Mouse (Mus musculus) frontal cortex, adult (tissue): ENCODE results near the gene Rpa1.
"Not testable (repeated sequence)": the region's sequence is repeated elsewhere in the genome, so short reads cannot be mapped to it uniquely, and the experiment has no call there.

ENCODE experiments used
- ATAC-seq: cut with Nextera tagmentation; 2 replicates; pipeline ENCODE4 v1.9.2; 2017; ENCODE audit warnings: mild to moderate bottlenecking, moderate library complexity, mixed read lengths; ENCODE audit not compliant: low TSS enrichment

Gene Rpa1

DNA sequence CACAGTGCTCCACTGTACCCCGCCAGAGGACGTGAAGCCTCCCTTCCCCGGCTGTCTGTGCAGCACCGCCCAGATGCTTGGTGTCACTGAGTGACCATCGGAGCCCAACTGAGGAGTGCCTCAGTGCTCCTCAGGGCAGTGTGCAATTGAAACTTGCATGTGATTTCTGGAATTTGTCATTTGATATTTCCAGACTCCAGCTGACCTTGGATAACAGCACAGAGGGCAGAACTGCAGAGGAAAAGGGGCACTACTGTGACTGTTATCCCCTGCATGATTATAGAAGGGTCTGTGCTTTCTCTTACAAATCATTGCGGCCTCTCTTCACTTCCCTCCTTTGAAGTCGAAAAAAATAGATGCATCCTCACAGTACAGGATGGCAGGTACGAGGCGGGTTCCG lies 60.2 kb downstream of the Rpa1 start:
- no peak for ATAC-seq

DNA sequence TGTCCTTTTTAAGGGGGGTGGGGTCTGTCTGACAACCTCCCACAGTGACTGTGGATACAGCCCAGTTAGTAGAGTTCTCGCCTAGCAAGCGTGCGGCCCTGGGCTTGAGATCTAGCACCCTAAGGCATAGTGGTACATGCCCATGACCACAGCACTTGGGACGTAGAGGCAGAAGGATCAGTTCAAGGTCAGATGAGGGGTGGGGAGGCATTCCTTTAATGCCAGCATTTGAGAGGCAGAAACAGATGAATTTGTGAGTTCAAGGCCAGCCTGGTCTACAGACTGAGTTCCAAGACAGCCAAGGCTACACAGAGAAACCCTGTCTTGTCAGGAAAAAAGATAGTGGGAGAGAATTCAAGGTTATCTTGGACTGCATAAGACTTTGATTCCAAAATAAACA lies 61.3 kb downstream of the Rpa1 start:
- ATAC-seq = no peak

DNA sequence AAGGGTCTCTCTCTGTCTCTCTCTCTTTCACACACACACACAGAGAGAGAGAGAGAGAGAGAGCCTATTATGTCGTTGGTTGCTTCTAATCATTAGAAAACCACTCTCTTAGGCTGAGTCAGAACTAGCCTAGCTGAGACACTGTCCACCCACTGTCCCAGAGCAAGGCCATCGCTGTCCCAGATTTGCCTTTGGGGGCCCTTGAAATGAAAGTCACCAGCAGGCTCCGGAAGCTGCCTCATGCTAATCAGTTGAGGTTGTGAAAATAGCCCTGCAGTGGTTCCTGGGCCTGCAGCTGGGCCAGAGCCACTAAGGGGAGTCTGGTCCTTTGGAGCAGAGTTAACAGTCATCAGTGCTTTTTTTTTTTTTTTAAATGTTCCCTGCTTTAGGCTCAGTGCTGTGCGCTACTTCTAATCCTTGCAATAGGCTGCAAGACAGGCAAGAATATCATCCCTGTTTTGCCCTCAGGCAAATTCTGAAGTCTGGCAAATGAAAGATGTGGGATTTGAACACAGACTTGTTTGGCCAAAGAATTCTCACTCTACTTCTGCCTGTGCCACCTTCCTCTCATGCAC lies 62.1 kb downstream of the Rpa1 start:
- no peak for ATAC-seq

DNA sequence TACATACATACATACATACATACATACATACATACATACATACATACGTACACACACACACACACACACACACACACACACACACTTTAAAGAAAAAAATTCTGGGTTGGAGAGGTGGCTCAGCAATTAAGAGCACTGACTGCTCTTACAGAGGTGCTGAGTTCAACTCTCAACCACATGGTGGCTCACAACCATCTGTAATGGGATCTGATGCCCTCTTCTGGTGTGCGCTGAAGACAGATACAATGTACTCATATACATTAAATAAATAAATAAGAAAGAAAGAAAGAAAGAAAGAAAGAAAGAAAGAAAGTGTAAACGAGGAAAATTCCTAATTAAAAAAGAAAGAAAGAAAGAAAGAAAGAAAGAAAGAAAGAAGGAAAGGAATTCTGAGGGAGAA lies 64.3 kb downstream of the Rpa1 start:
- ATAC-seq = not testable (repeated sequence)

DNA sequence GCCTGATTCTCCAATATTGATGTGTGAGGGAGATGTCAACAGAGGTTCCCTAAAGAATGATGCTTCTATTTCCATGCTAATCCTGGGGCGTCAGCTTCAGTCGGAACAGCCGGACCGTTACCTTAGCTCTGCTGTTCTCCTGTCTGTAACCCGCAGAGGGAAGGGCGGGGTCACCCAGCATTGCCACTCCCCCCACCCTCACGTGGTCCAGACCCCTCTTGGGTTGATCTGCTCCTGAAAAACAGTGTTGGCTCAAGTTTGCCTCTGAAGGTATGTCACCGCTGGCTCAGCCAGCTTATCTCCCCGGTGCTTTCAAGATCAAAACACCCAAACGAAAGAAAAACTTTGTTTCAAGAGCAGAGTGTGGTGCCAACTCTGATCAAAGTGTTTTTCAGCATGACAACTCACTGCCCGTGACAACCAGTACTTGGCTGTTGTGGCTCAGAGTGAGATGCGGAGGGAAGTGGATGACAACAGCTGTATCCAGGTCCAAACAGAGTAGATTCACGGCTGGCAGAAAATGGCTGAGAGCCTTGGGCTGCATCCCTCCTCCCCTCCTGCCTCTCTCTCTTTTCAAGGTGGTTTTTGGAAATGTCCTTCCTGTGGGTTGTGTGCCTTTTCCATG lies 65.5 kb downstream of the Rpa1 start:
- no peak for ATAC-seq

DNA sequence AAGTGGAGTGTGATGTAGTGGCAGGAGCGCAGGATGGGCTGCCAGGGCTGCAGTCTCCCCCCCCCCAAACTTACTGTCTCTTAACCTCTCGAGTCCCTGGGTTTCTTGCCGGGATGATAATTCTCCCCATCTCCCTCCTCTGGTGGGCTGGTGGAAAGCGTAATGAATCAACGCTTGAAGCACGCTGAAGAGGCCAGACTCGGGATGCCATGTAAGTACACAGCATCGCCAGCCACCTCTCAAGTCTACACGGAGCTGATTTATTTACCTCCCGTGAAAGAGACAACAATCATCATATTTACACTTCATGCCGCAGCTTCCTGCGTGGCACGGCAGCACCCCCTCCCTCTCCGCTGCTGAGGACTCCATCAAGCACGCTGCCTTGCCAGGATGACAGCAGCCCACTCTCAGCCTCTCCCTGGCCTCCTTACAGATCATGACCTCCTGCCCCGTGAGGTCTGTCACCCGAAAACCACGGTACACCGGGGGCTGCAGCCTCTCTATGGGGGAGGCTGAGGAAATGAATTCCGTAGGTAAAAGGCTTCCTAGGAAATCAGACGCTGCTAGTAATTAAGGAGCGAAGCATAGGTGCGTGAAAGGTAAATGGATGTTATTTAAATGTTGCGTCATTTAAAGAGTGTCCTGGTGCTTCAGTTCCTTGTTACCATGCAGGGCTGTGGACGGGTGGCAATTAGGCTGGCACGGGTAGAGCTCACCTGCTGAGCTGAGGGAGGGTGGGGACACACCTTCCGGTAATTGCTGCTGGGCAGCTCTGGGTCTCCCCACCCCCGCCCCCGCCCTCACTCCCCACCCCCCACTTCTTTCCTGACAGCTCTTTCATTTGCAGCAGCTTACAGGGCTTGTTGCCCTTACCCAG lies 66.5 kb downstream of the Rpa1 start:
- no peak for ATAC-seq

DNA sequence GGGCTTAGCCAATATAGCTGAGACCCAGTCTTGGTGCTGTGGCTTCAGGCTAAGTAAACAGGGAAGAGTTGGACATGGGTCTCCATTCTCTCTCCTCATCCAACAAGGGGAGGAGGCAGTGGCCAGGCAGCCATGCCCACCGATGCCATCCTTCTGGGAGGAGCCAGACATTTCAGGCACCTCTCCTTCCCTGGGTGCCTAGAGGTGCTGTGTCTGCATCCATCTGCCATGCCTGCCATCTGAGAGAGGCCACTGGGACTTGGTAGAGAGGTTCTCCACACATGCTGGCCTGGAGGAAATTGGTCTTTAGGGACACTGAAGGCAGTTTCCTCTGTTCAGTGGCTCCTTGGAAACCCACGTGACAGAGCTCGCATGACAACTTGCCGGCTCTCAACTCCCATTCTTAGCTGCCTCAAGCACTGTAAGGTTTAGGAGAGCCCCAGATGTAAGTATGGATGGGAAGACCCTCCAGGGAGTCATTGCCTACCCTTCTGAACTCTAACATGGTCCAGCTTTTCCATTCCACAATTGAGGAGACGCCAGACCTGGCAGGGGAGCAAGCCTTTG lies 67.6 kb downstream of the Rpa1 start:
- peak; percentile 17; the same call in 1 of the 2 replicates for ATAC-seq

DNA sequence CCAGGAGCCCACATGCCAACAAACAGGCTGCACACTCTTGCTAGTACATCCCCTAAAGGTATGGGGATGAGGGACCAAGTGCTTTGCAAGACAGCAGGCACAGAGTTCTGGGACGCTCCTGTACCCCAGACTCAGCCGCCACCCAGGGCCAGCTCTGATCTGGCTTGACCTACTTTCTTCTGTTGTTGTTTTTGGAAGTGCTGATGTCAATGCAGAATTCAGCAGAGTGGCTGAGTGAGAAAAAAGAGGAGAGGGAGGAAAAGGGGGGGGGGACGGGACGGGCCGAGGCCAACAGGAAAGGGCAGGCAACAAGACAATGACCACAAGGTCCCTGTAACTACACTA lies 68.1 kb downstream of the Rpa1 start:
- ATAC-seq = peak; percentile 18; the same call in 1 of the 2 replicates

DNA sequence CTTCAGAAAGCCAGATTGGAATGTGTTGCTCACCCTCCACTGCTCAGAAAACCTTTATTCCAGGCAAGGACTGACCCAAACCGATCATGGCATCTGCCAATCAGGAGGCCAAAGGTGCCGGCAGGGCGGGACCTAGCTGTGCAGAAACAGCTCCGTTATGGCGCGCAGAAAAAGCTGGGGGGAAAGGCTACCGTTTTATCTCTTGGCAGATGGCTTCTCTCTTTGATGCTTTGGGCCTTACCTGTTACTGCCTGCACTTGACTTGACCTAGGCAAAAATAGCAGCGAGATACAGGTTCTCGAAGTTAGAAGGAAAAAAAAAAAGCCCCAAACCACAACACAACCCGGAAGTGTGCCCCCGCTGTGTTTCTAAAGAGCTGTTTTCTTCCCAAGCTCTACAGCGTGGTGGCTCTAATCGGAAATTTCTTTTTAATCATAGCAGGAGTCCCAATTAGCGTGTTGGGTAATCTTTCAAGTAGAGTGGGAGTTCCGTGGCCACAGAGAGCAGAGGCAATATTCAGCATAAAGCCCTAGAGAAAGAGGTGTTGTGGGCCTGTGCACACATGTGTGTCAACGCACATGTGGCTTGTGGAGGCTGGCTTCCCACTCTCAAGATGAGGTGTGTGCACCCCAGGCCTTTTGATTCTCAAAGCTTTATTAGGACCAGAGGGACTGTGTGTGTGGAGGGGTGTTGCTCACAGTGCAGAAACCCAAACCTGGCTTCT lies 68.6 kb downstream of the Rpa1 start:
- ATAC-seq = no peak

DNA sequence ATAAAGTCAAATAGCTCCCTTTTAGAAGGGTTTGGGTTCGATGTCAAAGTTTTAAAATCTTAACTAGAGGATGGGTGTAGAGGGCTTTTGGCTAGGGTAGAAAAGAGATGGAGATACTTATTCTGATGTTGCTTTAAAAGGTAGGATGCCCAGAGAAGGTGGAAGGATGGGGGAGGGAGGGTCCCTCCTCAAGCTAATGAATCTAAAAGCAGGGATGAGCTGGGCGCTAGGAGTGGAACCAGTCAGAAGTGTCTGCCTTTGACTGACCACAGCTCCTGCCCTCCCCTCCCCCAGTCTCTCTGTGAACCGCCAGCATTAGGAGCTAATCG lies 69.1 kb downstream of the Rpa1 start:
- no peak for ATAC-seq

DNA sequence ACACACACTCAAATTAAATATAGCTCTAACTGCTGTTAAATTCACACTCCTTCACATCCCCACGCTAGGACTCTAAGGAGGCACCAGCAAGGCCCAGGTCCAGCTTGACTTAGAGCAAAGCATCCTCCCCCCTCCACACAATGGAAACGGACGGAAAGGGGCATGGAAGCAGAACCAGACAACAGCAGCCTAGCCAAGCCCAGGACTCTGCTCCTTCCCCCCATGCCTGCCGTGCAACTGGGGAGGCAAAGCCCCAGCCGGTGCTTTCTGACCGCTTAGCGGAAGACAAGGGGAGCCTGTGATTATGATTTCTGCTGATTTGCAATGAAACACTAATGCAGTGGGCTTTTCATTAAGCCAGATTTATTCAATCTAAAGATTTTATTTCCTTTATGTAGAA lies 70.0 kb downstream of the Rpa1 start:
- no peak for ATAC-seq

DNA sequence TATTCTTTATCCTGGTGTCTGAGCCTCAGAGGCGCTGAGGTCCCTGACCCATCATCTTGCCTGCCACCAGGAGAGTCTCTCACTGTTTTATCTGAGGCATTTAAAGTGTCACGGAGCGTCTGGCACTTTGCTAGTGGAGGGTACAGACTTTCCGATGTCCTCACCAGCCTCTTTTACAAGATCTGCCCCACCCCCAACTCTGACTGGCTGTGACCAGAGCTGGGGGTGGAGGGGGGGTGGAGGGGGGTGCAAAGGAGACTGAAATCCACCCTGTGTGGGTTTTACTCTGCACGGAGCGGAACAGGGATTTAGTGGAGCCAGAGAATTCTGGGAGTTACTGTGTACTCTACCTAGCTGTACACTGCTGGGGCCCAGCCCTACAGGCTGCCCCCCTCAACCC lies 73.1 kb downstream of the Rpa1 start:
- no peak for ATAC-seq

DNA sequence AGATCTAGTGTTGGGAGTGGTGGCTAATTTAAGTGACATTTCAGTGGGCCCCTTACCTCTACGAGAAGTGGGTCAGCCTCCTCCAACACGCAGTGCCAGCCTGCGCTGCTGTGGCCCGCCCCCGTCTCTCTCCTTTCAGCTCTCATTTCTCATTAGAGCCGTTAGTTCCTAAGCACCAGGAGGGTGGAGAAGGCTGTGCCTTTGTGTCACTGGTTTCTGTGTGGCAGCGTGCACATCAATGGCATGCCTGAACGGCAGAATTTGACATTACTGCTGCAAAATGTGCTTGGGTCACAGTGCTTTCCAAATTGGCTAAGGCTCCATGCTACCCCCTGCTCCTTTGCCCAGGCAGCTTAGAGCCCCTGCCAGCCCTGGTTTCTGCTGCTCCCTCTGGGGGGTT lies 74.7 kb downstream of the Rpa1 start:
- peak; percentile 31 for ATAC-seq

DNA sequence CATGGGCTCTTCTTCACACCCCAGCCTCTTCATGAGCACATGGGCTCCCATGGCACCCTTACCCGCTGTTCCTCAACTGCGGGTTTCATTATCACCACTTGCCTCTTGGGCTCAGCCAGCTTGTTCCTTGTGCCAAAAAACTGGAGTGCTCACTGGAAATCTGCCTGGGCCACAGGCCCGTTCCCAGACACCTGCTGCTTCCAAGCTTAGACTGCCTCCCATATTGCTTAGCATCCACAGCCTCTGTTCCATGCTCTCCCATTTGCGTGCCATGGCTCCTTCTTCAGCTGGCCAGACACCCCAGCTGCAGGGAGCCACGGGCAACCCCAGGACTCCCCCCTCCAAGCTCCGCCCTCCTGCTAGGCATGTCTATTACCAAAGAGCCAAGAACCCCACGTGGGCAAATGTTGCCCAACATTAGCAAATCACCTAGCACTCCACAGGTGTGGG lies 77.1 kb downstream of the Rpa1 start:
- ATAC-seq = peak; percentile 36

DNA sequence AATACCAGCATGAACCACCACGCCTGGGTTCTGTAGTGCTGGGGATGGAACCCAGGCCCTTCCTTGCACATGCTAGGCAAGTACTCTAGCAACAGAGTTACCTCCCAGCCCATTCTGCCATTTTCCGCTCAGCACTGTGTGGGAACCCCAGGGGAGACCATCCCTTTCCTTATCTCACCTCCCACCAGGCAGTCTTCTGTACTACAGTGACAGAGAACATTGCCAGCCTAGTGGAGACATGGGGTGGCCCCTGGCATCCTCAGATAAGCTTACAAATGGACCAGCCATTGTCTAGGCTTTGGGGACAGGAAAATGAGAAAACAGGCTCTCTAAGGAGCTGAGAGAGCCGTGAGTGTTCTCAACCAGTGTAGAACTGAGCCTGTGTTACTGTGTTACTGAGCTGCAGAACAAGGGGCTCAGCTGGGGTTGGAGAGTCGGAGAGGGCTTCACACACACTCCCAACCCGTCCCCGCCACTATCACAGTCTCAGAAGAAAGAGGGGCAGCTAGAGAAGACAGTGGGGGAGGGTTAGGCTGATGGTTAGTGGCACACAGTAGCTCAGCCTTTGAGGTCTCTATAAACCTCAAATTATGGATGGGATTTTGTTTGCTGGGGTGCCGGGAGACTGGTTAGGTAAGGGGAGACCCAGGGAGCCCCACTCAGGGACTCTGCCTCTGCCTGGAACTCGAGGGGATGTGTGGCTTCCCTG lies 77.7 kb downstream of the Rpa1 start:
- ATAC-seq = no peak

DNA sequence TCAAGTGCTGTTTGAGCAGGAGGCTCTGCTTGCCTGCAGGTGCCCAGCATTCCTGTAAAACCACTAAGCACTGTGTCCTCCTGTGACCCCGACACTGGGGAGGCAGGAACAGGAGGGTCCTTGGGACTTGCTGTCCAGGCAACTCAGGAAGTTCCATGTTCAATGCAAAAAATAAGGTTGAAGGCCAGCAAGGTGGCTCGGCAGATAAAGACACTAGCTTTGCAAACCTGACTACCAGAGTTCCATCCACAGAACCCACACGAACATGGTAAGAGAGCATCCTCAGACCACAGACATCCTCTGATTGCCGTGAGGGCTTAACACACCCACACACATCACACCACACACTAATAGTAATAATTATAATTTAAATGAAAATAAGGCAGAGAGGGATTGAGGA lies 78.9 kb downstream of the Rpa1 start:
- no peak for ATAC-seq

DNA sequence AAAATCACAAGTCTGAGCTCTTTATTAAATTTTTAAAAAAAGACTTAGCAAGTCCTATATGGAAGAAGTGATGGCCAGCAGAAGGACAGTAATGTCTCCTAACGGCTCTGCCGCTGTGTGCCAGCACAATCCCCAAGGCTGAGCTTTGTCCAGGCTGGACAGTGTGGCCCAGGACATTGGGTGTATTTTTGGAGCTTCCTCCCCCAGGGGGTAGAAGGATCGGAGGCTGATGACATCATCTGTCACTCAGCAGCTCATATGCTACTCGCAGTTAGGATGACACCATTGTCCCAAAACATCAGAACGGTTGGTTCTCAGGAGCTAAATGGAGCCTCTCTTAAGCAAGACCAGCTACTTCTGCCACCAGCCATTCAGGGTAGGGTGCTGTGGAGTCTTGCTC lies 79.6 kb downstream of the Rpa1 start:
- no peak for ATAC-seq

DNA sequence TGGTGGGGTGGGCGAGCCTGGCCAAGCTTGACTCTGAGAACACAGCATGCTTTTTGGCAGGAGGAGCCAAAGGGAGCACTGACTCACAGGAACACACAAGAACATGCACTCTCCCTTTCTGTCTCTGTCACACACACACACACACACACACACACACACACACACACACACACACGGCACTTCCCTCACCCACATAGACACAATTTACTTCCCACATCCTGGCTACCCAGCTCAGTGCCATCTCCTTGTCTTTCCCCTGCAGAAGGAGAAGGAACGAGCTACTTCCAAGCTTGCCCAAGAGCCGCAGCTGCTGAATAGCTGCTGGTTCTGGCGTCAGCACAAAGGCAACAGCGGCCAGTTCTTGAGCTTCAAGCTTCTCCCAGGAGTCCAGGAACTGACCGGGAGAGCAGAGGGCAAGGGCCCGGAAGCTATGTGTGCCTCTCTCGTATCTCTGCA lies 80.3 kb downstream of the Rpa1 start:
- peak; percentile 62 for ATAC-seq

DNA sequence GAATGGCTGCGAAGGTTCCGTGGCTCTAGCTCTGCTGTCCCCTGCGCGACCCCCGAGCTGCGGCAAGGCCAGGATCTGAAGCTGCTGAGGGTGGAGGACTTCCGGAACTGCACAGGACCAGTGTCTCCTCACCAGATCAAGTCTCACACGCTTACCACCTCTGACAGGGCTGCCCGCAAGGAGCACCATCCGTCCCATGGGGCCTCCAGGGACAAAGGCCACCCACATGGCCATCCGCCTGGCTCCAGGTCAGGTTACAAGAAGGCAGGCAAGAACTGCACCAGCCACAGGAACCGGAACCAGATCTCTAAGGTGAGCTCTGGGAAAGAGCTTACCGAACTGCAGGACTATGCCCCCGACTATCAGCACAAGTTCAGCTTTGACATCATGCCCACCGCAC lies 82.6 kb downstream of the Rpa1 start:
- ATAC-seq = no peak

DNA sequence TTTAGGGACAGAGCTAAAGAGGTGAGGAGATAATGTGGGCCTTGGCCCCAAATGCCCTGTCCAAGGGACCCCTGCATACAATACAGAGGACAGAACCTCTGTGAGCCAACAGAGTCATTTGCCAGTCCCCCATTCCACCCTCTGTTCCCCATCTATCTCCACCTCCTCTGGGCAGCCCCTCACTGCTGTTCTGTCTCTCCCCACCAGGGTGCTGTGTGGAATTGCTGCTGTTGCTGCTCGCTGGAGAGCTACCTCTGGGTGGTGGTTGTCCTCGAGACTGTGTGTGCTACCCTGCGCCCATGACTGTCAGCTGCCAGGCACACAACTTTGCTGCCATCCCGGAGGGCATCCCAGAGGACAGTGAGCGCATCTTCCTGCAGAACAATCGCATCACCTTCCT lies 83.6 kb downstream of the Rpa1 start:
- no peak for ATAC-seq

DNA sequence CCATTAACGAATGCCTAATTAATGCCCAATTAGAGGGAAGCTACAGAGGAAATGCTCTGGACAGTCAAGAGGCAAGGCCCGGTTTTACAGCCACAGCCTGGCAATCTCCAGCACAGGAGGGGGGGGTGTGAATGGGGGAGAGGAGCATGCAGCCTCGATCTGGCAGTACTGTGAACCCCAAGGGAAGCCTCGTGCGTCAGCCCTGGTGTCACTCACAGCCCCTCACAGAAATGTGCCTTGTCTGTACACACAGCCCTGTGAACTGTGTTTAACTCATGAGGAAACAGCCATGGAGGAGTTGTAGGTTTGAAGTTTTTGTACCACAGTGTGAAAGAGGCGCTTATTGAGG lies 84.2 kb downstream of the Rpa1 start:
- ATAC-seq = no peak
